Mouse (Mus musculus): ENCODE measurements around the gene Flt1. TPM values are rescaled to one million over a fixed set of nuclear protein-coding genes. Genes with fewer than 3 reads are reported as not detected.

Gene Flt1
- polyA plus RNA-seq, 1 experiment from 2014 or later = 14.7 TPM

DNA sequence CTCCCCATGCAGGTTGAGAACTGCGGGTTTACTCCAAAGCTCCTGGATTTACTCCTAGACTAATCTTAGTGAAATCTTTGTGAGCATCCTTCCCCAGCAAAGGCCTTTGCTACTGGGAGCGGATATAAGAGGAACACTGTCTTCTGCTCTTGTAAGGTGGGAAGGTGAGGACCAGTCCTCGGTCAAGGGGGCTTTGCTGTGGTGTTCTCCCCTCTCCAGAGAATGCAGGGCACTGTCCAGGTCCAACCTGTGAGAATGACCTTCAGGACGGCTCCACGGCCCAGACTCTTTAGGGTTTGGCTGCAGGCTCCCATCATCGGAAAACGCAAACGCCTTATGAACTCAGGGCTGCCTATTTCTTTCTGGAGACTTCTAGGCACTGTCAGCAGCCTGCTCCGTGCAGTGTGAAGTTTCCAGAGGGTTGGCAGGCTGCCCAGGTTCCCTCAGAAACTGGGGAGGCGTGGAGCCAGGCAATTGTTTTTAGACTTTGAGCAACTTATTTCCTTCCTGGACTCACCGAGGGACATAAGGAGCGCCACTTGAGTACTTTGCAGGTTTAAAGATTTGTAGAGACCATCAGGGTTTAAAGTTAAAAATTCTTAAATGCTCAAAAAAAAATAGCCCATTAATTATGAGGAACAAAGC lies 80.7 kb downstream of the Flt1 start:
- peak; percentile 28 for DNase-seq (ENCODE audit: low read depth, low spot score)
- ATAC-seq = no peak
- ChIA-PET CTCF (no interaction called here), POLR2A (no interaction called here)
- no peaks in the 10 kb centered on the region for H3K27me3 ChIP-seq
- no peak for TF ChIP-seq CTCF (IDR thresholded peaks at IDR 0.05)
- in situ Hi-C loops (cut with MboI; ENCODE audit: low pct_unique_long_range_greater_than_20kb) = no loop called here

DNA sequence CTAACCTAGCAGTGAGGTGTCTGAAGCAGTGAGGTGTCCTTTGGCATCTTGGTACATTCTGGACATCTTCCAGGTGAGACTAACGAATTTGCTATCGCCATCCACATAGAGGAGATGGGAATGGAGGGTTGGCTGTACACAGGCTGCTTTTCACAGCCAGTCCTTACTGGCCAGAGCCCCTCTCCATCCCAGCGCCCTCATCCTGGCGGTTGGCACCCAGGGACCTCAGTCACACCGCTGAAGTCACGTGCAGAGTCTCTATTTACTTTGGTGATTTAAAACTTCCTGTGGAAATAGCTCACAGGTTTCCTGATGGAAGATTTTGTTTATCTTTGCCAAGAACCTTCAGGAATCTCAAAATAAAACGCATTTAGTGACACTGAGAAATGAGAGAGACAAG lies 84.4 kb downstream of the Flt1 start:
- CTCF ChIA-PET = interaction anchor here (0.8 kb wide), 1 partner anchor 20 kb away, joined by 3 read pairs; no protein-coding TSS in a partner anchor
- POLR2A ChIA-PET = no interaction called here
- ATAC-seq (no peak), DNase-seq (ENCODE audit: low read depth, low spot score) (no peak)
- in situ Hi-C loops (cut with MboI; ENCODE audit: low pct_unique_long_range_greater_than_20kb) = no loop called here
- TF ChIP-seq CTCF (IDR thresholded peaks at IDR 0.05) = no peak
- no peaks in the 10 kb centered on the region for H3K27me3 ChIP-seq

DNA sequence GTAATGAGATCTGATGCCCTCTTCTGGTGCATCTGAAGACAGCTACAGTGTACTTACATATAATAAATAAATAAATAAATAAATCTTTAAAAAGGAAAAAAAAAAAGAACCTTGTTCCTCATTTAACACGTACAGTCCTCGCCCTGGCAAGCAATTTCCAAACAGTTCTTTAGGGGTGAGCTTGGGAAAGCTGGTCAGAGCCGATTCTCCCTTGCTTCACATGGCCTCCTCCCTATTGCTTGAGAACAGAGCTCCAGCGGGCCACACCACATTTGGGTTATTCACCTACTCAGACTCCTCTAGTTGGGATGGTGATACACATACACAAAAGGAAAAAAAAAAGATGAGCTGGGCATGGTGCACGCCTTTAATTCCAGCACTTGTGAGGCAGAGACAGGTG lies 85.9 kb downstream of the Flt1 start:
- TF ChIP-seq CTCF (IDR thresholded peaks at IDR 0.05) = no peak
- ChIA-PET POLR2A (no interaction called here), CTCF (interaction anchor here (1.2 kb wide), 1 partner anchor 13 kb away, joined by 4 read pairs; no protein-coding TSS in a partner anchor)
- DNase-seq (ENCODE audit: low read depth, low spot score) = no peak
- ATAC-seq = no peak
- H3K27me3 ChIP-seq = no peaks in the 10 kb centered on the region
- in situ Hi-C loops (cut with MboI; ENCODE audit: low pct_unique_long_range_greater_than_20kb) = no loop called here

DNA sequence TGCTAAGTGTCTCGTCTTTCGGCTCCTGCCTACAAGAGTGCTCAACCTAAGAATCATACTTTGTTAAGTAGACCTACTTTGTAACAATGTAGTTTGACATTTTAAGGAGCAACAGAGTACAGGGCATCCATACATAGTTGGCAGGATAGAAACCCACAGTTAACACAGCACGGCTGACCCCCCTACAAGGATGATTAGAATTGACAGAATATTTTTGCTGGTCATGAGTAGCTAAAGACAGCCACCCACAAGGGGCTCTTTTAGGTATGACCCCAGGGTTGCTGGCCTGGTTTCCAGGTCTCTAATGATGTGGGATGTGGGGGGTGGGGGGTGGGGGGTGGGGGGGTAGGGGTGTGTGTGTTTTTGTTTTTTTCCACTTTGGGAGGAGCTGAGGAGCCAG lies 89.1 kb downstream of the Flt1 start:
- DNase-seq (ENCODE audit: low read depth, low spot score) = no peak
- in situ Hi-C loops (cut with MboI; ENCODE audit: low pct_unique_long_range_greater_than_20kb) = no loop called here
- no peaks in the 10 kb centered on the region for H3K27me3 ChIP-seq
- TF ChIP-seq CTCF (IDR thresholded peaks at IDR 0.05) = no peak
- ChIA-PET POLR2A (interaction anchor here (0.7 kb wide), 1 partner anchor 13 kb away, joined by 3 read pairs; no protein-coding TSS in a partner anchor), CTCF (no interaction called here)
- ATAC-seq = no peak

DNA sequence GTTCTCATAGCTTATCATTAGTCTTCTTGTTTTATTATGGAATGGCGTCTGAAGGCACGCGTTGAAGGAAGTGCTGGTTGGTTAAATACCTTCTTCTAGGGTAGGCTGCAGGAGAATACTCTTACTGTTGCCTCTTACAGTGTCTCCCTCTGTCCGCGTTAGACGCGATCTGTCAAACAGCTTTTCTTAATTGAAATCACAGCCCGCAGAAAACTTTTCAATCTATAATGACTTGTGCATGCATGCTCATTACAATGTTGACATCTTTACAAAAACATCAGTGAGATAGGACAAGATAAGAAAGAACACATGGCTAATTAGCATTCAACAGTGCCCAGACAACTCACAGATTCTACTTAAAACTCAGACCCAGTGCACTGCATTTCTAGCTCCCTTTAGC lies 89.9 kb downstream of the Flt1 start:
- DNase-seq (ENCODE audit: low read depth, low spot score) = no peak
- ChIA-PET CTCF (interaction anchor here (0.8 kb wide), 1 partner anchor 14 kb away, joined by 3 read pairs; no protein-coding TSS in a partner anchor), POLR2A (interaction anchor here (0.6 to 0.7 kb wide), 2 partner anchors 14 to 28 kb away, joined by 3 to 4 read pairs; no protein-coding TSS in a partner anchor)
- ATAC-seq = no peak
- no peaks in the 10 kb centered on the region for H3K27me3 ChIP-seq
- in situ Hi-C loops (cut with MboI; ENCODE audit: low pct_unique_long_range_greater_than_20kb) = no loop called here
- no peak for TF ChIP-seq CTCF (IDR thresholded peaks at IDR 0.05)

DNA sequence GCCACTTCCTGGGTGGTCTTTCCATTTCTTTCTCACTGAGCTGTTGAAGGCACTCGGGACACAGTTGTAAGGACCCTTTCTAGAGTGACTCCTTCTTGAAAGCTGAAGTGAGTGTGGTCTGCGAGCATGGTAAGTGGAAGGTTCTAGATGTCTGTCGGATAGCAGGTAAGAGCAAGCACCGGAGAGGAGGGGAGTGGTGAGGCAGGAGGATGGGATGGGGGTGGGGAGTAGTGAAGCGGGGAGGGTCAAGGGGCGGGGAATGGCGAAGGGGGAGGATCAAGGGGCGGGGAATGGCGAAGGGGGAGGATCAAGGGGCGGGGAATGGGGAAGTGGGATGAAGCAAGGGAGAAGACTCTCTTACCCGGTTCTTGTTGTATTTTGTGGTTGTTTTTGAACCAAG lies 91.8 kb downstream of the Flt1 start:
- in situ Hi-C loops (cut with MboI; ENCODE audit: low pct_unique_long_range_greater_than_20kb) = no loop called here
- POLR2A ChIA-PET = no interaction called here

DNA sequence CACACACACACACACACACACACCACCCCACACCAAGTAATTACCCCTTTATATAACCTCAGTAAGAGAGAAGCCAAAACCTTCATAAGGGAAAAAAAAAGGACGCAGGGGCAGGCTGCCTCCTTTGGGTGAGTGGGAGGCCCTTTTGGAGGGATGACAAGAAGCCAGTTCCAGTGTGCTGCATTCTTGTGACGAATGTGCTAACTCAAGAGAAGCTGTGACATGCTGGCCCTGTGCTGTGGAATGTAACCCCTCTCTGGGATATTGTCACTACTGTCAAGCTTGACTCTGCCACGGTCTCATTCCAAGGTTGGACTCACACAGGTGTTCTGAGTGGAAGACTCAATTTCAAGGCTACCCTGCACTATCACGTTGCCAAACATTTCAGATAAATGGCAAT lies 93.1 kb downstream of the Flt1 start:
- ATAC-seq (no peak), DNase-seq (ENCODE audit: low read depth, low spot score) (no peak)
- in situ Hi-C loops (cut with MboI; ENCODE audit: low pct_unique_long_range_greater_than_20kb) = no loop called here
- ChIA-PET CTCF (no interaction called here), POLR2A (no interaction called here)
- no peaks in the 10 kb centered on the region for H3K27me3 ChIP-seq
- no peak for TF ChIP-seq CTCF (IDR thresholded peaks at IDR 0.05)

More for the DNA sequence above, 91.8 kb downstream of the Flt1 start:
- DNase-seq (ENCODE audit: low read depth, low spot score) = no peak
- ATAC-seq = no peak
- no peaks in the 10 kb centered on the region for H3K27me3 ChIP-seq
- CTCF ChIA-PET = interaction anchor here (1.4 kb wide), 1 partner anchor 16 kb away, joined by 3 read pairs; no protein-coding TSS in a partner anchor
- no peak for TF ChIP-seq CTCF (IDR thresholded peaks at IDR 0.05)

DNA sequence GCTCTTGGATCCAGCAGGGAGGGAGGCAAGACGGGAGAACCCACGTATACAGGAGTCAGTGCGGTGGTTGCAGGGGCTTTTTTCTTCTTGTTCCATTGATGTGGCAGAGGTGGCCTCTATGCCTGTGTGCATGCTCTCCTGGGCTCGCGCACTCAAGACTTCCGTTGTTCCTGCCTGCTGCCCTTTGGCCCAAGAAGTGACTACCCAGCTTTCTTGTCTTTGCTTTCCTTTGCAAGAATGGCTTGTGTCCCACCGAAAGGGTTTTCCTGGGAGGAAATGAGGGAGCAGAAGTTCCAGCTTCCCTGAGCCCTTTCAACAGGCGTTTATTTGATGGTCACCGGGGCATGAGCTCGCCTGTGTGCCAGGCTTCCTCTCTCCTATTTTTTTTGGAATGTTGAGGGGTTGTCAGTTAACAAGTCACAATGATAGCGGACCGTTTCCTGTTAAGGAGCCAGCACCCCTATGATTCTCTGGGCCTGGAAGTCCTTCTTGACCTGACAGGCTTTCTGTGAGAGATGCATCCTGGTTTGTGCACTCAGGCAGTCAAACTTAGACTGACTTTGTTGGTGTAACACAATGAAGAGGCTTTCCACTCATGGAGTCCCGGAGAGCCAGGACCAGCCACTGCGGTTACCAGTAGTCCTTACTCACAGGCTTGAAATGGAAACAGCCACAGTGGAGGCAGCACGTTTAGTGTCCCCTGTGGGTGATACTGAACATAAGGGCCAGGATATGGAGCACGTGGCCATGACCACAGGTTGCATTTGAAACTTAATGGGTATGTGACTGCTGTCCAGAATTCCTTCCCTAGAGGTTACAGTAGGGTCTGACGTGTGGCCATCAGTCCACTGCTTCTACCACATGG lies 95.2 kb downstream of the Flt1 start:
- CTCF ChIA-PET = interaction anchor here (1.7 kb wide), 1 partner anchor 10 kb away, joined by 5 read pairs; no protein-coding TSS in a partner anchor
- in situ Hi-C loops (cut with MboI; ENCODE audit: low pct_unique_long_range_greater_than_20kb) = no loop called here
- no peaks in the 10 kb centered on the region for H3K27me3 ChIP-seq
- DNase-seq (ENCODE audit: low read depth, low spot score) (no peak), ATAC-seq (no peak)
- TF ChIP-seq CTCF (IDR thresholded peaks at IDR 0.05) = no peak
- POLR2A ChIA-PET = no interaction called here

DNA sequence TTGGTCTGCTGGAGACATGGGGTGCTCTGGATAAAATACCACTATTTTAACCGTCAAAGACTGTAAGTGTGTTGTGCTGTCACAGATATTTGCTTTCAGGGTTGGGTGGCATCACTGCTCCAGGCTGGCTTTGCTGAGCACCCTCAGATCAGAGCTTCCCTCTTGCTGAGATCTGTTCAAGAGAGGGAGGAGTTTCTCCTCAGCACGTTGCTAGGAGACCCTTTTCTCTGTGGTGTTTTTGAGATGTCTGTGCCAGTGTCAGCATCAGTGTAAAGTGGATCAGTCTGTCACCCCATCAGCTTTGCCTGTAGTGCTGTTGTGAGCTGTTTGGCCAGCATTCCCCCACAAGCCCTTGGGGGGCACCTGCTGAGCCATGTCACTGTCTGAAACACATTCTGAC lies 98.9 kb downstream of the Flt1 start:
- ATAC-seq (no peak), DNase-seq (ENCODE audit: low read depth, low spot score) (no peak)
- ChIA-PET CTCF (interaction anchor here (1.1 kb wide), 1 partner anchor 27 kb away, joined by 3 read pairs; no protein-coding TSS in a partner anchor), POLR2A (no interaction called here)
- in situ Hi-C loops (cut with MboI; ENCODE audit: low pct_unique_long_range_greater_than_20kb) = no loop called here
- H3K27me3 ChIP-seq = no peaks in the 10 kb centered on the region
- TF ChIP-seq CTCF (IDR thresholded peaks at IDR 0.05) = no peak

DNA sequence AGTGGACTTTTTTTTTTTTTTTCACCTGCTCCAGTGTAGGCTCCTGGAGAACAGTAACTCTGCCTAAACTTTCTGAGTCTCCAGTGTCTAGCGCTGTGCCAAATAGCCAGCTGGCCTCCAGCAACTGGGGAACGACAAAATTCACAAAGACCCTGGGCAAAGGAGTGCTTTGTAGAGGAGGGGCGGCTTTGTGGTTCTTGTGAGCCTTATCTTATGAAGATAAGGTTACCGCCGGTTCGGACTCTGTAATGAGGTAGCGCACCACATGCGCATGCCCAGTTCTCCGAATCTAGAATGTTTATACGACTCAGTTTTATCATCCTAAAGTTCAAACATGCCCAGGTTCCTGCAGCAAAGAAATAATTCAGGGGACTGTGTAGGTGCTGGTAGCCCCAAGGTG lies 102.1 kb downstream of the Flt1 start:
- ATAC-seq (no peak), DNase-seq (ENCODE audit: low read depth, low spot score) (no peak)
- ChIA-PET POLR2A (no interaction called here), CTCF (interaction anchor here (1.2 kb wide), 1 partner anchor 11 kb away, joined by 3 read pairs; no protein-coding TSS in a partner anchor)
- in situ Hi-C loops (cut with MboI; ENCODE audit: low pct_unique_long_range_greater_than_20kb) = no loop called here
- H3K27me3 ChIP-seq = no peaks in the 10 kb centered on the region
- TF ChIP-seq CTCF (IDR thresholded peaks at IDR 0.05) = no peak

DNA sequence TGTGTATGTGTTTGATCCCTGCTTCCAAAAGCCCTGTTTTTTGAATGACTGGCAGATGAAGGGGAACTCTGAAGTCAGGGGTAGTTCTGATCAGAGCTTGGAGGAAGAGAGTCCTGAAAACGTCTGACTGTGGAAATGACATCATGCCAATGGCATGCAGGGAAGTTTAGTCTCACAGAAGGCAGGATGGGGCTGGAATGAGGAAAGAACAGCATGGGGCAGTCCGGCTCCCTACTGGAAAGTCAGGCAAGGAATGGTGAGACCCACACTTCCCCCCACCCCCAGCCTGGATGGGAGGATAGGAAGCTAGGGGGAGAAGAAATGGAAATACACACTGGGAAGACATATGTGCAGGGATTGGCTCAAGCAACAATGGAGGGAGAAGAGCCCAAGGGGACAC lies 105.6 kb downstream of the Flt1 start:
- no peak for DNase-seq (ENCODE audit: low read depth, low spot score)
- no peaks in the 10 kb centered on the region for H3K27me3 ChIP-seq
- in situ Hi-C loops (cut with MboI; ENCODE audit: low pct_unique_long_range_greater_than_20kb) = no loop called here
- no peak for TF ChIP-seq CTCF (IDR thresholded peaks at IDR 0.05)
- CTCF ChIA-PET = interaction anchor here (1.6 kb wide), 1 partner anchor 11 kb away, joined by 5 read pairs; no protein-coding TSS in a partner anchor
- POLR2A ChIA-PET = no interaction called here
- ATAC-seq = peak; percentile 93

Measured in Patski (cell line).